Mouse (Mus musculus): ENCODE results near the gene Fads3.

Fads3 gene

DNA sequence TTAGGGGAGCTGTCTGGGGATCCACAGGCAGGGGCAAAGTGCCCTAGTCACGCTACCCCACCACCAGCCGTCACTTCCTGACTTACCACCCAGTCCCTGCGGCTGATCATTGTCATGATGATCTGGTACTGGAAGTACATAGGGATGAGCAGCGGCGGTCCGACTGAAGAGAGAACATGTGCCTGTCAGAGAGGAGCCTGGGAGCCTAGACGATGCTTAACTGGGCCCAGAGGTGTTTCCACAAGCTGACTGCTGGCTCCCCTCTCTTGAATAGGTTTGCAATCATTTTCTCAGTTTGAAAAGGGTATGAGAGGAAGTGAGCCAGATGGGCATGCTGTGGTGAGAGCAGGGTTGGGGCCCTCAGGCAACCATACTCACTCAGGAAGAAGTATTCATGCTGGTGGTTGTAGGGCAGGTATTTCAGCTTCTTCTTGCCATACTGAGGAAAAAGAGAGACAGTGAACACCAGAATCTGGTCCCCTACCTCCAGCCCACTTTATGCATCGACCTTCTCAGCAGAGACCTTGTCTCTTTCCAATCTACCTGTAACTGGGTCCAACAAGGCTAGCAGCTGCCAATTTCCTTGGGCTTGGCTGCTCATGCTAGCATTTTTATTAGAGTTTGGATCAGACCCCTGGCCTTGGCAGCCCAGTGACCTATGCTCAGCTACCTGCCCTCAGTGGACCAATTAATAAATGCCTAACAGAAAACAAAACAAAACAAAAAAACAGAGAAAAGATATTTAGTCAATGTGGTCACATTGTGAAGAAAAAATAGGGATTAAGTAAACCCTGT, 29.0 kb downstream of the Fads3 start:
- no peak for DNase-seq (ENCODE audit: low spot score)

GRCm38 (mm10) chr19:10071166-10071565, 29.8 kb downstream of the Fads3 start:
- DNase-seq (ENCODE audit: low spot score), result no peak

GRCm38 (mm10) chr19:10071892-10072291, 30.5 kb downstream of the Fads3 start:
- no peak for DNase-seq (ENCODE audit: low spot score)

DNA sequence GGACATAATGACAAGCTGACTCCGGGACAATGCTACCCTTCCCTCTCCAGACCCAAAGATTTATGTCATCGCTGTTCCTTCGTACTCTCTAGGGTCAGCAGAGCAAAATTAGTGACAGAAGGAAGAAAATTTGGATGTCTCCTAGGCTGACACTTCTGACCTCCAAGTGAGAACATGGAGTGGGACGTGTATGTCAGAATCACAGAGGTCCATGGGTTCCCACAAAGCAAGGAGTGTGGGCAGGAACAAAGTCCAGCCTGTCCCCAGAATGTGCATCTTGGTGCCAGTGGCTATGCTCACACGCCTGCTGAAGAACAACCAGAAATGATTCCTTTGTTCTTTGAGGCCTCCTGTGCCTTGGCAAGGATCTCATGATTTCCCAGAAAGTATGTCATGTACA, 31.8 kb downstream of the Fads3 start:
- no peak for DNase-seq (ENCODE audit: low spot score)

DNA sequence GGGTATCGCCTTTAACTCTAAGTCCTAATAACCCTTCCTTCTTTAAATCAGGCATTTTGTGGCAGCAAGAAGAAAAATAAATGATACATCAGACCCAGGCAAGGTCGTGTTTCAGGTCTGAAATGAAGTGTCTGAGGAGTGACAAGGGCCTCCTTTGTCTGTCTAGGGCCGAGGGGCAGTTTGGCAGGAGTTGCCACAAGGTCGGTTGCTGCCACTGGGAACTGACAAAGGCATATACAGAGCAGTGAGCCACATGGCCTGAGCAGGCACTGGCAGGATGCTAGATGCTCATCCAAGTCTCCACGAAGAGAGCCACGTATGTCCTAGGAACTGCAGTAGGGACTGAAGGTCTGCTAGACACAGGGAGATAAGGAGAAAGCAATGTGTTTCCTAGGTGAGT, 37.0 kb downstream of the Fads3 start:
- DNase-seq (ENCODE audit: low spot score), result no peak

DNA sequence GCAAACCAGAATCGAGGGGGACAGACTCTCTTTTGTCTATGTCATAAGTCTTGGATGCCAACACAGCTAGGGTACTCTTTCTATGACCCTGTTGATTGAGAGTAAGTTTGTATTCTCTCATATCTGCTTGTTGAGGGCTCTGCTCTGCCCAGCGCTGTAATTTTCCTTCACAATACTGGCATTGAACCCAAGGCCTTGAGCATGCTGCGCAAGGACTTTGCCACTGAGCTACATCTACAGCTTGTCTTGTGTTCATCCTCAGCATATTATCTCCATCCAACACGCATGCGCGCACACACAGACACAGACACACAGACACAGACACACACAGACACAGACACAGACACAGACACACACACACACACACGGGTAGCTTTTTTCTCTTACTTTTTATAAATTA, 39.0 kb downstream of the Fads3 start:
- DNase-seq (ENCODE audit: low spot score), result no peak

DNA sequence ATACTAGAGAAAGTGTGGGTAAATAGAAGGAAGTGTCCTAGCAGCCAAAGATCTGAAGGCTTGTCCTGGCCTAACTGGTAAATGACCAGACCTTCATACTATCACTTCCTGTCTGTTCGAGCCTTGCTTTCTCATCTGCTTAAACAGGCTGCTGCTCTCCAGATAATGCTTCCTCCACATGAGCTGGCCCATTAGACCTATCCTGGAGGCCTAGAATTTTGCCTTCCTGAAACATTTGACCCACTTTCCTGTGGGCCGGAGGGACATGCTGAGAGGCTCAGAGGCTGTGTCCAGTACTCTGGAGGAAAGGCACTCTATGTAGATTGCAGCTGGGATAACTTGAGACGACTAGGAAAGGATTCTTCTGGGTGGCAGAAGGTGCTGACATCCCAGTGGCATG, 40.7 kb downstream of the Fads3 start:
- no peak for DNase-seq (ENCODE audit: low spot score)

- DNase-seq (ENCODE audit: low spot score), result no peak
Measured at GRCm38 (mm10) chr19:10085454-10085853, 44.1 kb downstream of the Fads3 start.

- no peak for DNase-seq (ENCODE audit: low spot score)
Measured at GRCm38 (mm10) chr19:10086976-10087375, 45.6 kb downstream of the Fads3 start.

DNA sequence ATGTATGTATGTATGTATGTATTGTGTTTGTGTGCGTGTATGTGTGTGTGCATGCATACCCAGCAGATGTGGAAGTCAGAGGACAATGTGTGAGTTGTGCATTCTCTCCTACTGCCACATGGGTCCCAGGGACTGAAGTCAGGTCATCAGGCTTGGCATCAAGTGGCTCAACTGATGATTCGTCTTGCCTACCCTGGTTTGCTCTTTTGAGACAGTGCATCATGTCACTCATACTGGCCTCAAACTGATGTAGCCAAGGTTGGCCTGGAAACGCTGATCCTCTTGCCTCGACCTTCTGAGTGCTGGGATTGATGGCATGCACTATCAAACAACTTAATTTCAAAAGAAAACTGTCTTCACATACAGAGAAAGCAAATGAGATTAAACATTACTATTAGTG, 52.5 kb downstream of the Fads3 start:
- no peak for DNase-seq (ENCODE audit: low spot score)

DNA sequence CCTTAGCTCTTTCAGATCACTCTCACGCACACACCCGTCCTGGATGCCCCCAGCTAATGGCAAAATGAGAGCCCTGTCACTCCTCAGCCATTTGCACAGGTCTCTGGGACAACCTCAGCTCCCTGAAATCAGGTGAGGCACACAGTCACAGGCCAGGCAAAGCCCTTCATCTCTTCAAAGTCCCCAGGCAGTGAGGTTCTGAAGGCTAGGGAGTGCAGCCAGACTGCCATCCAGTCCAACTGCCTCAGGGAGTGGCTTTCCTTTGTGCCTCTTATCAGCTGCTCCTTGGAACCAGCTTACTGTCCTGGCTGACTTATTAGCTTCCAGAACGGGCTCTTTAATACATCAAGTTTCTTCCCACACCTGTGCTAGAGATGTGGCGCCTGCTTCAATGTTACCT, 53.3 kb downstream of the Fads3 start:
- no peak for DNase-seq (ENCODE audit: low spot score)

- no peak for DNase-seq (ENCODE audit: low spot score)
Measured at GRCm38 (mm10) chr19:10096371-10096876, 55.1 kb downstream of the Fads3 start.

GRCm38 (mm10) chr19:10097826-10098225, 56.5 kb downstream of the Fads3 start:
- no peak for DNase-seq (ENCODE audit: low spot score)

DNA sequence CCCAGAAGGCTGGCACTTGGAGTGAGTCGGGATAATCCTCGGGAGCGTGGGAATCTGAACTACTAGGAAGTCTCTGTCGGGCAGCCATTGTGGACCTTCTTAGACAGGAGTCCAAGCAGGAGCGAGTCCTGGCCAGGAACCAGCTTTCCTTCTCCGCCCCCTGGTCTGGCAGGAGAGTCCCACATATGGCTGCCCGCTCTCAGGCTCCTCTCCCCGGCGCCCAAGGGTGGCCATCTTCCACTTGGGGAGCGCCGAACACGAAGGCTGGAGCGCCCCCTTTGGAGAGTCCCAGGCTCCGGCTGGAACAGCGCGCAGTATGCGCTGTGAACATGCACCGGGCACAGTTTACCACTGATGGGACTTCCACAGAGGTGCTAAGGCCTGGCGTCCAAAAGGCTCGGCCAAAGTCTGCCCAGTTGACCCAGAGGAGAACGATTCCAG, 59.3 kb downstream of the Fads3 start:
- peak; percentile 82 for DNase-seq (ENCODE audit: low spot score)

DNA sequence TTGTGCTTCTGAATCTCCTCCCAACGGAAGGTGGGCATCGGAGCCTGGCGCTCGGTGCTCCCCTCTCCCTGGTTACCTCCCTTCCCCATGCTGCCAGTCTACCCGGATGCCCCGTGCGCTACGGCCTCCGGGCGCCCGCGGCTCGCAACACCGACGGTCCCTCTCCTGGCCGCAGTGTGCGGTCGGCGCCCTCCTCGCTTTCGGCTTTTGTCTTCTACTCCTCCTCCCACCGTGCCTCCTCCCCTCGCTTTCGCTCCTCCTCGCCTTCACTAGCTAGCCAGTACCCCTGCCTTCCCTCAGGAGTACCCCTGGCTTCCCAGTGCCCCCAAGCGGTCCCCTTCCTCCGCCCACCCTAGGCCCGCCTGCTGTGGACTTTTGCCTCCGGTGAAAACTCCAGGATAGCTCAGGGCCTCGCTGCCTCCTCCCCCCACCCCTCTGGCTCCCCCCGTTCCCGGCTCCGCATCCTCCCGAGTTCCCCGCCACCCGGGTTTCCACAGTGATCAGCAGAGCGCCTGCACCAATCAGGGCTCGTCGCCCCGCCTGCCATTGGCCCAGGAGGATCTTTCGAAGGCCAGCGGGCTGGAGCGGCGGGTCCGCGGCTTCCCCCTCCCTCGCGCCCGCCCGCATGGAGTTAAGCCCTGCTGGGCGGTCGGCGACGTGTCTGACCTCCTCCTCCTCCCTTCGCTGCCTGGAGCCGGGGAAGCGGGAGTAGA, 60.1 kb downstream of the Fads3 start, which contains the start of gene Fads2:
Gene Fads2, minus strand, starts transcription at position 406 of the 713 bp plus-strand sequence.
- peak; percentile 72 for DNase-seq (ENCODE audit: low spot score)

DNA sequence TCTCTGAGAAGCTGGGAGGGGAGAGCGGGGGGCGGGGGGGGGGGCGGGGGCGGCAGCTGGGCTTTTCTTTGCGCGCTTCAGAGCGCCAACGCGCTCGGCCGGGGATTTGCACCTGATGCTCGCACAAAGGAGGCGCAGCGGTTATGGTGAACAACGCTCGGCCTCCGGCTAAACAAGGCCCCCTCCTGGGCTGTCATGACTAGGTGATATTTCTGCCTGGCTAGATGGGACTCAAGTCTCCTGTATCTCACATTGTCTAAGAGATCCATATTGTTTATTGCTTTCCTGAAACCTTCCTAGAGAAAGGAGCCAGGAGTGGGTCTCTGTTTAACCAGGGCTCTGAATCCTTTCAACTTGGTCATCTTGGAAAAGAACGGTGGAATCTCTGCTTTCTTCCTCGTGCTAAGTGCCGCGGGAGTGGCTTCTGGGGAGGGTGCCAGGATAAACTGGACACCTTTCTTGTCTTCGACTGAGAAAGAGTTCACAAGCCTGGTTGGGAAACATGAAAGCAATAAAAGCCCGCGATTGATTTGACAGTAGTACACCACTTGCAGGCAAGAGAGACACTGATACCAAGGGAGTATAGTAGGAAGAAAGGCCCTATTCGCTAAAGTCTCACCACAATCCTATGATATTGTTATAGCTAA, 60.8 kb downstream of the Fads3 start:
- DNase-seq (ENCODE audit: low spot score), result peak; percentile 37

GRCm38 (mm10) chr19:10104234-10104633, 62.9 kb downstream of the Fads3 start:
- DNase-seq (ENCODE audit: low spot score), result no peak

GRCm38 (mm10) chr19:10105034-10105493, 63.7 kb downstream of the Fads3 start:
- DNase-seq (ENCODE audit: low spot score), result peak; percentile 42

DNA sequence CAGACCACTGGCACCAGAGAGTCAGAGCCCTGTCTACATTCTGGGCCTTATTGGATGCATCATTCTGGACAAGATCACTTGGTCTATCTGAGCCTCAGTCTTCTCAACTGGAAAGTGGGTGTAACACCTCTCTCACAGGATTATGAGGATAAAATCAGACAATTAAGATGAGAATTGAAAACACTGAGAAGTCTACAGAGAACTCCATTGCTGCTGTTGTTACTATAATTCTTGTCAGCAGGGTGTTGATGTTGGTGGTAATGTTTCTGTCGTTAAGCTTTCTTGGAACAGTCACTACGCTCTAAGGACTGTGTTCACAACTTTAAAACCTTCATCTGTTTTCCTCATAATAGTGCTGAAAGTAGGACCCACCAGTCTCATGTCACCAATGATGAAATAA, 65.3 kb downstream of the Fads3 start:
- no peak for DNase-seq (ENCODE audit: low spot score)

DNA sequence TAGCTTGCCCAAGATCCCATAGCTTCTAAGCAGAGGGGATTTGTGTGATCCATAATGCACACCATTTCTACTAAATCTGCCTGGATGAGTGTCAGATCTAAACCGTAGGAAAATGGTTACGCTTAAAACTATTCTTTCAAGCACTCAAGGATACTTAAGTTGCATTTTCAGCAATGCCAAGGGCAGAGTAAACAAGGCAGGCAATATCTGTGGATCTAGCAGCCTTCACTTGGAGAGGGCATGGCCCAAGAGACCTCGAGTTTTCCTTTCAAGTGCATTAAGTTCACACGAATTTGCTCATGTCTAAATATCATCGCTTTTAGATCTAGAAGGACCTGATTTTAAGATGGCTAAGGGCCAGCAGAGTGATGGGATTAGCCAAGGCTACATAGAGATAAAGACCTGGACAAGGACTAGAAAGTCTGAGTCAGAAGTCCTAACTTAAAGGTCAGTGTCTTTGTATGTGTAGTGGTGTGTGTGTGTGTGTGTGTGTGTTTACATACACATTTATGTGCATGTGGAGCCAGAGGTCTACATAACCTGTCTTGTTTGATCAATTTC, 65.8 kb downstream of the Fads3 start:
- no peak for DNase-seq (ENCODE audit: low spot score)

DNA sequence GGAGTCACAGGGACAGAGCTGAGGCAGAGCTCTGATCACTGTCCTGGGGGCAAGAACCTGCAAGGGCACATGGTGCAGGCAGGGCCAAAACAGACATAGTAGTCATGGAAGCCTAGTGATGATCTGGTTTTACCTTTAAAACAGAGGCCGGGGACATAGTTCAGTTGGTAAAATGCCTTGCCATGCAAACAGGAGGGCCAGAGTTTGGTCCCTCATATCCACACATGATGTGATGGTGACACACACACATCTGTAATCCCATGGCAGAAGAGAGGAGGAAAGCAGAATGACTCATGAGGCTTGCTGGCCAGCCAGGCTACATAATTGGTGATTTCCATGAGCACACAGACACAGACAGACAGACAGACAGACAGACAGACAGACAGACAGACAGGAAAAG, 66.8 kb downstream of the Fads3 start:
- DNase-seq (ENCODE audit: low spot score), result no peak

DNA sequence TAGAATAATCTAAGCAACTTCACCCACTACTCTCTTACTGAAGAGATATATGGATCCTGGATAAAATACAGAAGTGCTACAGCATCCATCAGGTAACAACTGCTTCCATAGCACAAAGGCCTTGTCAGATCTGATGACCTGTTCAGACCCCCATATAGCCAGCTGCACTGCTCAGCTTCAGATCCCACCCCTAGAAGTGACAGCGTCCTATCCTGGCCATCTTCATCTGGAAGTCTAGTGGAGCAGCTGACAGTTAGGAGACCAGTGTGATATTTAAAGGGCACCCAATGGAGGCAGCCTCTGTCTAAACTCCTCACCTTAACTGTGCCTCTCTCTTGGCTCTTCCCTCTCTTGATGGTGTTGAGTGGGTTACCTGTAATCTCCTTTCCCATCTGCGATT, 67.3 kb downstream of the Fads3 start:
- no peak for DNase-seq (ENCODE audit: low spot score)

All from c-Kit-positive CD71-positive TER-119-positive erythroid progenitor cells, embryonic 14.5 days (primary cell).